Mouse (Mus musculus): ENCODE measurements around the gene Gm10490. TPM values are rescaled to one million over a fixed set of nuclear protein-coding genes. Genes with fewer than 3 reads are reported as not detected.
"Not testable (repeated sequence)": the region's sequence is repeated elsewhere in the genome, so short reads cannot be mapped to it uniquely, and the experiment has no call there.

Gm10490 gene
- polyA plus RNA-seq, 1 experiment from 2014 or later, result not detected

- Histone ChIP-seq H3K4me2 (replicated peaks; ENCODE audit: low read depth, low read length) (peak overlapping the region; percentile 78), H3K4me3 (ENCODE audit: low read length) (no peak overlapping the region), H3K9me3 (ENCODE audit: low read length) (no peaks in the 10 kb centered on the region), H3K36me3 (ENCODE audit: insufficient read depth, low read length) (0 out of 2 replicates have a peak, but pooled peaks cover 3% of the 10 kb centered on the region), H3K27ac (ENCODE audit: low read length) (no peak overlapping the region), H3K9ac (replicated peaks; ENCODE audit: low read length) (0 out of 2 replicates have a peak overlapping the region, but pooled peaks have one; percentile 31), H3K4me1 (ENCODE audit: insufficient read depth, low read length) (0 out of 2 replicates have a peak, but pooled peaks cover 4% of the 10 kb centered on the region), H3K27me3 (ENCODE audit: insufficient read depth, low read length) (no peaks in the 10 kb centered on the region)
- WGBS, result 12% methylated on average over 11 of the region's 11 CpGs
- no peak for ATAC-seq (ENCODE audit: low FRiP score, low TSS enrichment)
Measured at GRCm38 (mm10) chrX:7879819-7880218, 29.5 kb upstream of the Gm10490 start.

- 20% methylated on average over 49 of the region's 49 CpGs for WGBS
- ATAC-seq (ENCODE audit: low FRiP score, low TSS enrichment), result peak; percentile 96
Measured at GRCm38 (mm10) chrX:7883841-7884567, 25.3 kb upstream of the Gm10490 start, which contains the start of gene Slc35a2. Gene Slc35a2 (plus strand): TSS chrX:7884028.

GRCm38 (mm10) chrX:7898211-7898610 is 11.1 kb upstream of the Gm10490 start:
- Histone ChIP-seq H3K4me1 (ENCODE audit: insufficient read depth, low read length) (0 out of 2 replicates have a peak, but pooled peaks cover 3% of the 10 kb centered on the region), H3K9ac (replicated peaks; ENCODE audit: low read length) (peak overlapping the region; percentile 76), H3K4me3 (ENCODE audit: low read length) (peak overlapping the region; percentile 67), H3K27ac (ENCODE audit: low read length) (no peak overlapping the region), H3K4me2 (replicated peaks; ENCODE audit: low read depth, low read length) (peak overlapping the region; percentile 61), H3K9me3 (ENCODE audit: low read length) (no peaks in the 10 kb centered on the region), H3K27me3 (ENCODE audit: insufficient read depth, low read length) (no peaks in the 10 kb centered on the region), H3K36me3 (ENCODE audit: insufficient read depth, low read length) (peaks cover 15% of the 10 kb centered on the region)
- WGBS, result 25% methylated on average over 13 of the region's 13 CpGs
- ATAC-seq (ENCODE audit: low FRiP score, low TSS enrichment), result no peak

More at GRCm38 (mm10) chrX:7883841-7884567, 25.3 kb upstream of the Gm10490 start, which contains the start of gene Slc35a2:
- peak within 1 kb of the TSS; percentile 66 for H3K9ac ChIP-seq (replicated peaks; ENCODE audit: low read length)
- H3K27me3 ChIP-seq (ENCODE audit: insufficient read depth, low read length), result no peaks in the 10 kb centered on the region
- H3K4me3 ChIP-seq (ENCODE audit: low read length), result peak within 1 kb of the TSS; percentile 69
- no peaks in the 10 kb centered on the region for H3K36me3 ChIP-seq (ENCODE audit: insufficient read depth, low read length)
- peak within 1 kb of the TSS; percentile 65 for H3K4me2 ChIP-seq (replicated peaks; ENCODE audit: low read depth, low read length)
- 0 out of 2 replicates have a peak, but pooled peaks cover 5% of the 10 kb centered on the region for H3K4me1 ChIP-seq (ENCODE audit: insufficient read depth, low read length)
- no peaks in the 10 kb centered on the region for H3K9me3 ChIP-seq (ENCODE audit: low read length)
- H3K27ac ChIP-seq (ENCODE audit: low read length), result peak within 1 kb of the TSS; percentile 85

GRCm38 (mm10) chrX:7898880-7899874 is 10.2 kb upstream of the Gm10490 start, which contains the start of the genes Pqbp1 and Timm17b:
Gene Pqbp1 (minus strand): TSS chrX:7899269.
Gene Timm17b (plus strand): TSS chrX:7899357.
- peak; percentile 99 for ATAC-seq (ENCODE audit: low FRiP score, low TSS enrichment)
- 20% methylated on average over 62 of the region's 62 CpGs for WGBS

GRCm38 (mm10) chrX:7904441-7904840 is 4.9 kb upstream of the Gm10490 start:
- Histone ChIP-seq H3K36me3 (ENCODE audit: insufficient read depth, low read length) (0 out of 2 replicates have a peak, but pooled peaks cover 4% of the 10 kb centered on the region), H3K4me1 (ENCODE audit: insufficient read depth, low read length) (no peaks in the 10 kb centered on the region), H3K4me2 (replicated peaks; ENCODE audit: low read depth, low read length) (no peak overlapping the region), H3K27ac (ENCODE audit: low read length) (no peak overlapping the region), H3K27me3 (ENCODE audit: insufficient read depth, low read length) (no peaks in the 10 kb centered on the region), H3K9me3 (ENCODE audit: low read length) (no peaks in the 10 kb centered on the region), H3K9ac (replicated peaks; ENCODE audit: low read length) (no peak overlapping the region), H3K4me3 (ENCODE audit: low read length) (no peak overlapping the region)
- WGBS, result 88% methylated on average over 5 of the region's 5 CpGs
- no peak for ATAC-seq (ENCODE audit: low FRiP score, low TSS enrichment)

More at GRCm38 (mm10) chrX:7898880-7899874, 10.2 kb upstream of the Gm10490 start, which contains the start of the genes Pqbp1 and Timm17b:
- Histone ChIP-seq H3K4me1 (ENCODE audit: insufficient read depth, low read length) (0 out of 2 replicates have a peak, but pooled peaks cover 3% of the 10 kb centered on the region), H3K9ac (replicated peaks; ENCODE audit: low read length) (peak within 1 kb of the TSS; percentile 76), H3K27me3 (ENCODE audit: insufficient read depth, low read length) (no peaks in the 10 kb centered on the region), H3K4me3 (ENCODE audit: low read length) (peak within 1 kb of the TSS; percentile 67), H3K4me2 (replicated peaks; ENCODE audit: low read depth, low read length) (peak within 1 kb of the TSS; percentile 61), H3K36me3 (ENCODE audit: insufficient read depth, low read length) (peaks cover 15% of the 10 kb centered on the region), H3K27ac (ENCODE audit: low read length) (peak within 1 kb of the TSS; percentile 94), H3K9me3 (ENCODE audit: low read length) (no peaks in the 10 kb centered on the region)

- Histone ChIP-seq H3K9me3 (ENCODE audit: low read length) (no peaks in the 10 kb centered on the region), H3K4me2 (replicated peaks; ENCODE audit: low read depth, low read length) (no peak within 1 kb of the TSS), H3K4me1 (ENCODE audit: insufficient read depth, low read length) (no peaks in the 10 kb centered on the region), H3K27me3 (ENCODE audit: insufficient read depth, low read length) (no peaks in the 10 kb centered on the region), H3K36me3 (ENCODE audit: insufficient read depth, low read length) (0 out of 2 replicates have a peak, but pooled peaks cover 4% of the 10 kb centered on the region), H3K9ac (replicated peaks; ENCODE audit: low read length) (no peak within 1 kb of the TSS), H3K27ac (ENCODE audit: low read length) (no peak within 1 kb of the TSS), H3K4me3 (ENCODE audit: low read length) (no peak within 1 kb of the TSS)
- ATAC-seq (ENCODE audit: low FRiP score, low TSS enrichment), result no peak
- WGBS, result 92% methylated on average over 5 of the region's 5 CpGs
Measured at GRCm38 (mm10) chrX:7907735-7908134, 1.6 kb upstream of the Gm10490 start, which contains the start of gene Gm10491. Gene Gm10491 (minus strand): TSS chrX:7907835.

GRCm38 (mm10) chrX:7910473-7910872 is 1.1 kb downstream of the Gm10490 start:
- H3K36me3 ChIP-seq (ENCODE audit: insufficient read depth, low read length), result 0 out of 2 replicates have a peak, but pooled peaks cover 4% of the 10 kb centered on the region
- WGBS, result 64% methylated on average over 6 of the region's 6 CpGs
- no peaks in the 10 kb centered on the region for H3K9me3 ChIP-seq (ENCODE audit: low read length)
- no peak for ATAC-seq (ENCODE audit: low FRiP score, low TSS enrichment)
- no peak overlapping the region for H3K27ac ChIP-seq (ENCODE audit: low read length)
- H3K4me3 ChIP-seq (ENCODE audit: low read length), result no peak overlapping the region
- no peaks in the 10 kb centered on the region for H3K27me3 ChIP-seq (ENCODE audit: insufficient read depth, low read length)
- H3K9ac ChIP-seq (replicated peaks; ENCODE audit: low read length), result no peak overlapping the region
- no peak overlapping the region for H3K4me2 ChIP-seq (replicated peaks; ENCODE audit: low read depth, low read length)
- no peaks in the 10 kb centered on the region for H3K4me1 ChIP-seq (ENCODE audit: insufficient read depth, low read length)

GRCm38 (mm10) chrX:7915669-7916068 is 6.3 kb downstream of the Gm10490 start:
- H3K27me3 ChIP-seq (ENCODE audit: insufficient read depth, low read length), result peaks cover 18% of the 10 kb centered on the region
- not testable (repeated sequence) for ATAC-seq (ENCODE audit: low FRiP score, low TSS enrichment); H3K4me1 ChIP-seq (ENCODE audit: insufficient read depth, low read length); H3K4me2 ChIP-seq (replicated peaks; ENCODE audit: low read depth, low read length); H3K9ac ChIP-seq (replicated peaks; ENCODE audit: low read length); H3K4me3 ChIP-seq (ENCODE audit: low read length); H3K9me3 ChIP-seq (ENCODE audit: low read length); H3K27ac ChIP-seq (ENCODE audit: low read length); H3K36me3 ChIP-seq (ENCODE audit: insufficient read depth, low read length)
- WGBS, result 22% methylated on average over 3 of the region's 3 CpGs

- H3K36me3 ChIP-seq (ENCODE audit: insufficient read depth, low read length); H3K4me1 ChIP-seq (ENCODE audit: insufficient read depth, low read length); H3K9me3 ChIP-seq (ENCODE audit: low read length); ATAC-seq (ENCODE audit: low FRiP score, low TSS enrichment); H3K27ac ChIP-seq (ENCODE audit: low read length); H3K4me2 ChIP-seq (replicated peaks; ENCODE audit: low read depth, low read length); H3K4me3 ChIP-seq (ENCODE audit: low read length); H3K9ac ChIP-seq (replicated peaks; ENCODE audit: low read length): not testable (repeated sequence)
- H3K27me3 ChIP-seq (ENCODE audit: insufficient read depth, low read length), result peaks cover 41% of the 10 kb centered on the region
- 66% methylated on average over 6 of the region's 6 CpGs for WGBS
Measured at GRCm38 (mm10) chrX:7917960-7918359, 8.6 kb downstream of the Gm10490 start.
